Mouse (Mus musculus): ENCODE measurements around the gene Hmbs. TPM values are rescaled to one million over a fixed set of nuclear protein-coding genes. Genes with fewer than 3 reads are reported as not detected.

Gene Hmbs
- polyA plus RNA-seq, 1 experiment from 2014 or later, result 155 TPM

- Histone ChIP-seq H3K4me3 (ENCODE audit: low read depth, low read length) (peak overlapping the region; percentile 92), H3K4me1 (replicated peaks; ENCODE audit: control insufficient read depth, insufficient read depth, low read length) (peaks cover 16% of the 10 kb centered on the region; the same call in 1 of the 2 replicates), H3K36me3 (ENCODE audit: control insufficient read depth, insufficient read depth, low read length) (peaks cover 7% of the 10 kb centered on the region; the same call in 1 of the 2 replicates), H3K27me3 (ENCODE audit: control insufficient read depth, insufficient read depth, low read length) (no peaks in the 10 kb centered on the region), H3K27ac (ENCODE audit: low read depth, low read length) (no peak overlapping the region), H3K9ac (ENCODE audit: low read length) (no peak overlapping the region), H3K9me3 (ENCODE audit: control insufficient read depth, low read length) (no peaks in the 10 kb centered on the region), H3K4me2 (ENCODE audit: low read depth, low read length, severe bottlenecking) (peak overlapping the region; percentile 94; the same call in 1 of the 2 replicates)
- 51% methylated on average over 5 of the region's 5 CpGs for WGBS
- no peak for ATAC-seq (replicated peaks; ENCODE audit: low FRiP score)
- no peak for DNase-seq (ENCODE audit: low spot score)
These were observed 25.8 kb downstream of the Hmbs start for GRCm38 (mm10) chr9:44318076-44318825.

GRCm38 (mm10) chr9:44317452-44317851 lies 26.6 kb downstream of the Hmbs start:
- H3K4me2 ChIP-seq (ENCODE audit: low read depth, low read length, severe bottlenecking), result no peak overlapping the region
- H3K9ac ChIP-seq (ENCODE audit: low read length), result no peak overlapping the region
- peaks cover 16% of the 10 kb centered on the region; the same call in 1 of the 2 replicates for H3K4me1 ChIP-seq (replicated peaks; ENCODE audit: control insufficient read depth, insufficient read depth, low read length)
- DNase-seq (ENCODE audit: low spot score) (no peak), ATAC-seq (replicated peaks; ENCODE audit: low FRiP score) (no peak)
- WGBS, result 78% methylated on average over 4 of the region's 4 CpGs
- H3K27me3 ChIP-seq (ENCODE audit: control insufficient read depth, insufficient read depth, low read length), result no peaks in the 10 kb centered on the region
- peaks cover 7% of the 10 kb centered on the region; the same call in 1 of the 2 replicates for H3K36me3 ChIP-seq (ENCODE audit: control insufficient read depth, insufficient read depth, low read length)
- no peaks in the 10 kb centered on the region for H3K9me3 ChIP-seq (ENCODE audit: control insufficient read depth, low read length)
- no peak overlapping the region for H3K27ac ChIP-seq (ENCODE audit: low read depth, low read length)
- H3K4me3 ChIP-seq (ENCODE audit: low read depth, low read length), result no peak overlapping the region

- 92% methylated on average over 18 of the region's 18 CpGs for WGBS
These were observed 29.1 kb downstream of the Hmbs start for GRCm38 (mm10) chr9:44314910-44315309.

GRCm38 (mm10) chr9:44314257-44314547 lies 29.8 kb downstream of the Hmbs start:
- ATAC-seq (replicated peaks; ENCODE audit: low FRiP score) (no peak), DNase-seq (ENCODE audit: low spot score) (no peak)
- Histone ChIP-seq H3K27ac (ENCODE audit: low read depth, low read length) (no peak overlapping the region), H3K9ac (ENCODE audit: low read length) (no peak overlapping the region), H3K4me2 (ENCODE audit: low read depth, low read length, severe bottlenecking) (no peak overlapping the region), H3K27me3 (ENCODE audit: control insufficient read depth, insufficient read depth, low read length) (no peaks in the 10 kb centered on the region), H3K36me3 (ENCODE audit: control insufficient read depth, insufficient read depth, low read length) (peaks cover 7% of the 10 kb centered on the region; the same call in 1 of the 2 replicates), H3K4me3 (ENCODE audit: low read depth, low read length) (no peak overlapping the region), H3K9me3 (ENCODE audit: control insufficient read depth, low read length) (no peaks in the 10 kb centered on the region), H3K4me1 (replicated peaks; ENCODE audit: control insufficient read depth, insufficient read depth, low read length) (peaks cover 24% of the 10 kb centered on the region; the same call in 1 of the 2 replicates)
- 62% methylated on average over 4 of the region's 4 CpGs for WGBS

More at GRCm38 (mm10) chr9:44314910-44315309, 29.1 kb downstream of the Hmbs start:
- no peaks in the 10 kb centered on the region for H3K27me3 ChIP-seq (ENCODE audit: control insufficient read depth, insufficient read depth, low read length)
- no peak for ATAC-seq (replicated peaks; ENCODE audit: low FRiP score)
- no peak overlapping the region for H3K27ac ChIP-seq (ENCODE audit: low read depth, low read length)
- H3K4me2 ChIP-seq (ENCODE audit: low read depth, low read length, severe bottlenecking), result no peak overlapping the region
- H3K9ac ChIP-seq (ENCODE audit: low read length), result no peak overlapping the region
- no peaks in the 10 kb centered on the region for H3K9me3 ChIP-seq (ENCODE audit: control insufficient read depth, low read length)
- no peak overlapping the region for H3K4me3 ChIP-seq (ENCODE audit: low read depth, low read length)
- no peak for DNase-seq (ENCODE audit: low spot score)
- H3K36me3 ChIP-seq (ENCODE audit: control insufficient read depth, insufficient read depth, low read length), result peaks cover 7% of the 10 kb centered on the region; the same call in 1 of the 2 replicates
- H3K4me1 ChIP-seq (replicated peaks; ENCODE audit: control insufficient read depth, insufficient read depth, low read length), result peaks cover 25% of the 10 kb centered on the region; the same call in 1 of the 2 replicates

GRCm38 (mm10) chr9:44313476-44314256 lies 30.4 kb downstream of the Hmbs start:
- H3K27me3 ChIP-seq (ENCODE audit: control insufficient read depth, insufficient read depth, low read length), result no peaks in the 10 kb centered on the region
- no peak for DNase-seq (ENCODE audit: low spot score)
- peaks cover 7% of the 10 kb centered on the region; the same call in 1 of the 2 replicates for H3K36me3 ChIP-seq (ENCODE audit: control insufficient read depth, insufficient read depth, low read length)
- no peak overlapping the region for H3K27ac ChIP-seq (ENCODE audit: low read depth, low read length)
- no peak overlapping the region for H3K4me2 ChIP-seq (ENCODE audit: low read depth, low read length, severe bottlenecking)
- ATAC-seq (replicated peaks; ENCODE audit: low FRiP score), result no peak
- no peak overlapping the region for H3K9ac ChIP-seq (ENCODE audit: low read length)
- H3K4me1 ChIP-seq (replicated peaks; ENCODE audit: control insufficient read depth, insufficient read depth, low read length), result peaks cover 19% of the 10 kb centered on the region; the same call in 1 of the 2 replicates
- no peak overlapping the region for H3K4me3 ChIP-seq (ENCODE audit: low read depth, low read length)
- H3K9me3 ChIP-seq (ENCODE audit: control insufficient read depth, low read length), result no peaks in the 10 kb centered on the region
- 78% methylated on average over 19 of the region's 19 CpGs for WGBS

- peak overlapping the region; percentile 32; the same call in 1 of the 2 replicates for H3K9ac ChIP-seq (ENCODE audit: low read length)
- peaks cover 7% of the 10 kb centered on the region; the same call in 1 of the 2 replicates for H3K36me3 ChIP-seq (ENCODE audit: control insufficient read depth, insufficient read depth, low read length)
- H3K9me3 ChIP-seq (ENCODE audit: control insufficient read depth, low read length), result no peaks in the 10 kb centered on the region
- H3K27me3 ChIP-seq (ENCODE audit: control insufficient read depth, insufficient read depth, low read length), result no peaks in the 10 kb centered on the region
- peak overlapping the region; percentile 1; the same call in 1 of the 2 replicates for H3K27ac ChIP-seq (ENCODE audit: low read depth, low read length)
- no peak overlapping the region for H3K4me3 ChIP-seq (ENCODE audit: low read depth, low read length)
- peak overlapping the region; percentile 26; the same call in 1 of the 2 replicates for H3K4me2 ChIP-seq (ENCODE audit: low read depth, low read length, severe bottlenecking)
- H3K4me1 ChIP-seq (replicated peaks; ENCODE audit: control insufficient read depth, insufficient read depth, low read length), result peaks cover 12% of the 10 kb centered on the region; the same call in 1 of the 2 replicates
- ATAC-seq (replicated peaks; ENCODE audit: low FRiP score) (peak; percentile 64; the same call in 1 of the 2 replicates), DNase-seq (ENCODE audit: low spot score) (peak; percentile 68)
- 2% methylated on average over 27 of the region's 27 CpGs for WGBS
These were observed 32.6 kb downstream of the Hmbs start for GRCm38 (mm10) chr9:44311136-44312134.

- Histone ChIP-seq H3K27ac (ENCODE audit: low read depth, low read length) (no peak overlapping the region), H3K4me1 (replicated peaks; ENCODE audit: control insufficient read depth, insufficient read depth, low read length) (peaks cover 12% of the 10 kb centered on the region; the same call in 1 of the 2 replicates), H3K4me3 (ENCODE audit: low read depth, low read length) (no peak overlapping the region), H3K36me3 (ENCODE audit: control insufficient read depth, insufficient read depth, low read length) (peaks cover 5% of the 10 kb centered on the region; the same call in 1 of the 2 replicates), H3K9ac (ENCODE audit: low read length) (peak overlapping the region; percentile 32; the same call in 1 of the 2 replicates), H3K9me3 (ENCODE audit: control insufficient read depth, low read length) (no peaks in the 10 kb centered on the region), H3K27me3 (ENCODE audit: control insufficient read depth, insufficient read depth, low read length) (no peaks in the 10 kb centered on the region), H3K4me2 (ENCODE audit: low read depth, low read length, severe bottlenecking) (peak overlapping the region; percentile 26; the same call in 1 of the 2 replicates)
- ATAC-seq (replicated peaks; ENCODE audit: low FRiP score) (no peak), DNase-seq (ENCODE audit: low spot score) (no peak)
- 20% methylated on average over 10 of the region's 10 CpGs for WGBS
These were observed 33.3 kb downstream of the Hmbs start for GRCm38 (mm10) chr9:44310750-44311135.

All from forebrain, embryonic 11.5 days (tissue).